Mouse (Mus musculus) embryonic facial prominence, embryonic 15.5 days (tissue): ENCODE measurements around the gene Isyna1. TPM values are rescaled to one million over a fixed set of nuclear protein-coding genes. Genes with fewer than 3 reads are reported as not detected.

ENCODE experiments used
- ATAC-seq: fragments of 200-750 bp; cut with Nextera tagmentation; 2 replicates; pipeline ENCODE4 v1.8.0; 2017; ENCODE audit warnings: low read depth, moderate TSS enrichment; ENCODE audit not compliant: insufficient number of reproducible peaks, low FRiP score, low TSS enrichment
- H3K27ac ChIP-seq: fragments of 300-500 bp; sonication (generic); replicated peaks from 2 replicates; pipeline ENCODE4 v1.5.1; 2015; ENCODE audit warnings: mild to moderate bottlenecking, inconsistent platforms
- H3K27me3 ChIP-seq: fragments of 300-500 bp; sonication (generic); 2 replicates; pipeline ENCODE4 v1.6.1; 2015; ENCODE audit warnings: inconsistent platforms
- H3K36me3 ChIP-seq: fragments of 300-500 bp; sonication (generic); 2 replicates; pipeline ENCODE4 v1.6.1; 2015; ENCODE audit warnings: mild to moderate bottlenecking, inconsistent platforms
- H3K4me1 ChIP-seq: fragments of 300-500 bp; sonication (generic); 2 replicates; pipeline ENCODE4 v1.6.1; 2015; ENCODE audit warnings: inconsistent platforms
- H3K4me2 ChIP-seq: fragments of 300-500 bp; sonication (generic); replicated peaks from 2 replicates; pipeline ENCODE4 v1.6.1; 2015; ENCODE audit warnings: mild to moderate bottlenecking, inconsistent platforms
- H3K4me3 ChIP-seq: fragments of 300-500 bp; sonication (generic); replicated peaks from 2 replicates; pipeline ENCODE4 v1.5.1; 2015; ENCODE audit warnings: mild to moderate bottlenecking, inconsistent platforms
- H3K9ac ChIP-seq: fragments of 300-500 bp; sonication (generic); 2 replicates; pipeline ENCODE4 v1.6.1; 2015; ENCODE audit warnings: inconsistent platforms
- H3K9me3 ChIP-seq: fragments of 300-500 bp; sonication (generic); replicated peaks from 2 replicates; pipeline ENCODE4 v1.6.1; 2016; ENCODE audit warnings: inconsistent platforms
- WGBS: fragments of 180-500 bp; shearing (Covaris S2); methylation state at CpG from one replicate; pipeline ENCODE4 v1.1.7; 2015; 5-methylcytosine and 5-hydroxymethylcytosine counted together
- polyA plus RNA-seq: library from polyadenylated mRNA; unstranded; fragments of >200 nt; fragmentation: Nextera tagmentation; extraction: Ambion mirVana; gene quantifications from 2 replicates; pipeline ENCODE4 v1.2.1, GENCODE M21; 2015

The Isyna1 gene
- polyA plus RNA-seq, 1 experiment from 2014 or later, result 143 TPM

- 0 out of 2 replicates have a peak overlapping the region, but pooled peaks have one; percentile 58 for H3K4me3 ChIP-seq
- no peak overlapping the region for H3K27ac ChIP-seq
- no peaks in the 10 kb centered on the region for H3K9me3 ChIP-seq
- 91% methylated on average over 18 of the region's 18 CpGs for WGBS
- no peak overlapping the region for H3K9ac ChIP-seq
- H3K27me3 ChIP-seq, result no peaks in the 10 kb centered on the region
- H3K36me3 ChIP-seq, result peaks cover 24% of the 10 kb centered on the region
- no peak for ATAC-seq
- peaks cover 74% of the 10 kb centered on the region for H3K4me1 ChIP-seq
- H3K4me2 ChIP-seq, result no peak overlapping the region
These were observed 2.0 kb downstream of the Isyna1 start for GRCm38 (mm10) chr8:70596216-70596615.

- Histone ChIP-seq H3K27me3 (no peaks in the 10 kb centered on the region), H3K4me3 (peak overlapping the region; percentile 50), H3K36me3 (peaks cover 21% of the 10 kb centered on the region), H3K4me1 (peaks cover 77% of the 10 kb centered on the region), H3K9ac (no peak overlapping the region), H3K9me3 (no peaks in the 10 kb centered on the region), H3K27ac (no peak overlapping the region), H3K4me2 (peak overlapping the region; percentile 85)
- 79% methylated on average over 17 of the region's 17 CpGs for WGBS
- no peak for ATAC-seq
These were observed 2.7 kb downstream of the Isyna1 start for GRCm38 (mm10) chr8:70596775-70597416.

- Histone ChIP-seq H3K36me3 (peaks cover 24% of the 10 kb centered on the region), H3K4me1 (peaks cover 77% of the 10 kb centered on the region), H3K4me3 (peak overlapping the region; percentile 50), H3K27me3 (no peaks in the 10 kb centered on the region), H3K4me2 (peak overlapping the region; percentile 85), H3K9ac (peak overlapping the region; percentile 47), H3K27ac (peak overlapping the region; percentile 68), H3K9me3 (no peaks in the 10 kb centered on the region)
- ATAC-seq, result no peak
- WGBS, result 10% methylated on average over 43 of the region's 68 CpGs
These were observed 3.5 kb downstream of the Isyna1 start for GRCm38 (mm10) chr8:70597417-70598272.

- Histone ChIP-seq H3K27ac (peak overlapping the region; percentile 68), H3K9me3 (no peaks in the 10 kb centered on the region), H3K4me1 (peaks cover 72% of the 10 kb centered on the region), H3K4me2 (peak overlapping the region; percentile 85), H3K4me3 (peak overlapping the region; percentile 50), H3K27me3 (no peaks in the 10 kb centered on the region), H3K9ac (peak overlapping the region; percentile 47), H3K36me3 (peaks cover 27% of the 10 kb centered on the region)
- 3% methylated on average over 29 of the region's 29 CpGs for WGBS
- ATAC-seq, result 0 out of 2 replicates have a peak, but pooled peaks have one; percentile 17
These were observed 4.1 kb downstream of the Isyna1 start for GRCm38 (mm10) chr8:70598283-70598682.

- WGBS, result 15% methylated on average over 10 of the region's 10 CpGs
- Histone ChIP-seq H3K9me3 (no peaks in the 10 kb centered on the region), H3K4me2 (peak overlapping the region; percentile 85), H3K9ac (no peak overlapping the region; the same call in 1 of the 2 replicates), H3K27me3 (no peaks in the 10 kb centered on the region), H3K4me1 (peaks cover 68% of the 10 kb centered on the region), H3K36me3 (peaks cover 27% of the 10 kb centered on the region), H3K27ac (peak overlapping the region; percentile 68), H3K4me3 (peak overlapping the region; percentile 50)
- no peak for ATAC-seq
These were observed 4.5 kb downstream of the Isyna1 start for GRCm38 (mm10) chr8:70598722-70599121.

- H3K27ac ChIP-seq, result no peak overlapping the region
- no peak for ATAC-seq
- no peak overlapping the region for H3K4me2 ChIP-seq
- H3K27me3 ChIP-seq, result no peaks in the 10 kb centered on the region
- H3K9ac ChIP-seq, result no peak overlapping the region
- WGBS, result 82% methylated on average over 12 of the region's 12 CpGs
- H3K4me3 ChIP-seq, result no peak overlapping the region
- H3K9me3 ChIP-seq, result no peaks in the 10 kb centered on the region
- H3K4me1 ChIP-seq, result peaks cover 62% of the 10 kb centered on the region
- H3K36me3 ChIP-seq, result peaks cover 27% of the 10 kb centered on the region
These were observed 5.5 kb downstream of the Isyna1 start for GRCm38 (mm10) chr8:70599507-70600290.

GRCm38 (mm10) chr8:70600473-70601270 is 6.5 kb downstream of the Isyna1 start:
- H3K27ac ChIP-seq, result peak overlapping the region; percentile 39; the same call in 1 of the 2 replicates
- H3K4me1 ChIP-seq, result peaks cover 56% of the 10 kb centered on the region
- no peak overlapping the region for H3K4me3 ChIP-seq
- H3K9ac ChIP-seq, result no peak overlapping the region
- peak overlapping the region; percentile 47 for H3K4me2 ChIP-seq
- no peaks in the 10 kb centered on the region for H3K9me3 ChIP-seq
- no peak for ATAC-seq
- 31% methylated on average over 10 of the region's 10 CpGs for WGBS
- H3K36me3 ChIP-seq, result peaks cover 26% of the 10 kb centered on the region
- H3K27me3 ChIP-seq, result no peaks in the 10 kb centered on the region

- 2% methylated on average over 26 of the region's 26 CpGs for WGBS
- H3K9ac ChIP-seq, result no peak overlapping the region
- H3K27ac ChIP-seq, result 0 out of 2 replicates have a peak overlapping the region, but pooled peaks have one; percentile 39
- 0 out of 2 replicates have a peak, but pooled peaks have one; percentile 25 for ATAC-seq
- H3K4me1 ChIP-seq, result peaks cover 58% of the 10 kb centered on the region
- no peaks in the 10 kb centered on the region for H3K9me3 ChIP-seq
- no peaks in the 10 kb centered on the region for H3K27me3 ChIP-seq
- H3K4me3 ChIP-seq, result peak overlapping the region; percentile 23
- H3K4me2 ChIP-seq, result peak overlapping the region; percentile 47
- peaks cover 20% of the 10 kb centered on the region for H3K36me3 ChIP-seq
These were observed 7.1 kb downstream of the Isyna1 start for GRCm38 (mm10) chr8:70601271-70601649.

GRCm38 (mm10) chr8:70602139-70602811 is 8.1 kb downstream of the Isyna1 start:
- H3K27me3 ChIP-seq, result no peaks in the 10 kb centered on the region
- no peaks in the 10 kb centered on the region for H3K9me3 ChIP-seq
- no peak overlapping the region for H3K4me2 ChIP-seq
- no peak for ATAC-seq
- no peak overlapping the region for H3K9ac ChIP-seq
- WGBS, result 93% methylated on average over 13 of the region's 13 CpGs
- H3K27ac ChIP-seq, result no peak overlapping the region
- peaks cover 58% of the 10 kb centered on the region for H3K4me1 ChIP-seq
- peaks cover 14% of the 10 kb centered on the region; the same call in 1 of the 2 replicates for H3K36me3 ChIP-seq
- no peak overlapping the region for H3K4me3 ChIP-seq

GRCm38 (mm10) chr8:70604558-70604957 is 10.4 kb downstream of the Isyna1 start:
- Histone ChIP-seq H3K27me3 (no peaks in the 10 kb centered on the region), H3K9ac (no peak overlapping the region), H3K9me3 (no peaks in the 10 kb centered on the region), H3K36me3 (peaks cover 14% of the 10 kb centered on the region; the same call in 1 of the 2 replicates), H3K4me3 (no peak overlapping the region), H3K27ac (no peak overlapping the region), H3K4me1 (peaks cover 58% of the 10 kb centered on the region), H3K4me2 (no peak overlapping the region)
- WGBS, result 87% methylated on average over 7 of the region's 7 CpGs
- no peak for ATAC-seq
